Mouse (Mus musculus) liver, adult 2 months (tissue): Measurements from ENCODE around the gene Qtrt2.

ENCODE experiments used
- CTCF ChIP-seq: fragments of 200-500 bp; IDR thresholded peaks from 2 replicates; pipeline ENCODE4 v1.5.1; 2011; ENCODE audit warnings: low read depth, low read length, control low read depth
- POLR2A ChIP-seq: fragments of 200-500 bp; IDR thresholded peaks from 2 replicates; pipeline ENCODE4 v1.6.1; 2011; ENCODE audit warnings: low read length, control low read depth; ENCODE audit not compliant: insufficient read depth; ENCODE audit errors: extremely low read depth

GRCm38 (mm10) chr16:43970426-43970825, 43.8 kb upstream of the Qtrt2 start:
- TF ChIP-seq CTCF (no peak), POLR2A (no peak)
